Mouse (Mus musculus): Measurements from ENCODE around the gene Gm45618. TPM values are rescaled to one million over a fixed set of nuclear protein-coding genes. Genes with fewer than 3 reads are reported as not detected.

The Gm45618 gene
- total and polyA plus RNA-seq, 3 experiments: not detected

DNA sequence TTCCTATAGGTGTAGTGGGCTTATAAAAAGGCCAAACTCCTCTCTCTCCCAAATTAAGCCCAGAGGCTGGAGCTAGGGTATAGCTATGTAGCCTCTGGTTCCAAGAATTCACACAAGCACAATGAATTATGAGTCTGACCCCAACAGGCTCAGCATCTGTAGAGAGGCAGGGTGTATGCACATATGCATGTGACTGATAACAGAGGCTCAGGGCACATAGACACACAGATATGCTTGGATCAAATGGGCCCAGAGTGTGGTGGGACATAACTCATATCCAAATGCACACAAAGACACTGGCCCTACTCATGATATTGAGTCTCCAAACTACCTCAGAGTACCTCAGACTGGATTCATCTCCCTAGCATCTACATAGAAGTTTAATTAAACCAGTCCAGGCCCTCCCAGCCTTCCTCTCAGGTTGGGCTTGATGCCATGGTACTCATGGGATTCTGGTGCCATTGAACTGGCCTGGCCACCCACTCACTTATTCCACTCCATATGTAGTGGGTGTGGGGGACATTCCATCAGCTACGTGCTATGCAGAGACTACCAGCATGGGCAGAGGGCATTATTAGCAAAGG, 33.4 kb downstream of the Gm45618 start (continued):
- TF ChIP-seq POLR2A (IDR thresholded peaks at IDR 0.05; ENCODE audit: control insufficient read depth in 1 of 2, insufficient read depth in 1 of 2, low read depth in 1 of 2, low read length in 2 of 2, poor library complexity in 1 of 2): no peak
- no peak for TF ChIP-seq ZC3H11A (IDR thresholded peaks at IDR 0.05; ENCODE audit: low read depth, low read length)
- TF ChIP-seq ZKSCAN1 (IDR thresholded peaks at IDR 0.05; ENCODE audit: low read depth, low read length): no peak
- 0 out of 2 replicates have a peak, but pooled peaks have one; percentile 38 for TF ChIP-seq MAFK (IDR thresholded peaks at IDR 0.05; ENCODE audit: borderline replicate concordance, low read depth, low read length)
- TF ChIP-seq MYC (IDR thresholded peaks at IDR 0.05; ENCODE audit: low read depth, low read length): 0 out of 2 replicates have a peak, but pooled peaks have one; percentile 20
- no peak for TF ChIP-seq USF1 (IDR thresholded peaks at IDR 0.05; ENCODE audit: low read depth, low read length)
- TF ChIP-seq NRF1 (IDR thresholded peaks at IDR 0.05; ENCODE audit: insufficient read depth, low read depth, low read length, poor library complexity, severe bottlenecking): no peak

DNA sequence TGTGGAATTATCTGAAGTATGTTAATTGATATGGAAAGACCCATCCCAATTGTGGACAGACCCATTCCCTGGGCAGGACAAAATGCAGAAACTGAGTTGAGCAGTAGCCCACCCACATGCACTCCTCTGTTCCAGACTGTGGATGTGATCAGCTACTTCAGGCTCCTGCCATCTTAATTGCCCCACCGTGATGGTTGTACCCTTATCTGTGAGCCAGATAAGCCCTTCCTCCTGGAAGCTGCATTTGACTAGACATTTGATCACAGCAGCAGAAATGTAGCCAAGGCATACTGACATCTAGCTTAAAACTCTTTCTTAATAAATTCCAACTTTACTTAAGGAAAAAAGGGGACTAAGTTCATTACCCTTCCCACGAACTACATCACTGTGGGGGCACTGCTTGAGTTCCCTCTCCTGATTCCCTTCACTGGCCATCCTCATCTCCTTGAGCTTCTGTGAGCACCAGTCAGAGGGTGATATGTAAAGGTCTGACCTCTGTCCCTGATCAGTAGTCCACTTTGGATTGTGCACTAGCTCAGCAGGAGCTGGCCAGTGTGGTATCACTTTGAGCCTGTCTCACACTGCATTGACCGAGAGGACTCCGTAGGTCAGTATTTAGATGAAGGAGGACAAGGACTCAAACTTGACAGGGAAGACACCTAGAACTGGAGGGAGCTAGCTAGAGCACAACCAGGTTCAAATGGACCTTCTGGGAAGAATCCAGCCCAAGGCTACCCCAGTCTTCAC, 34.2 kb downstream of the Gm45618 start:
- H3K4me1 ChIP-seq (ENCODE audit: control insufficient read depth in 1 of 2, insufficient read depth in 2 of 2, low read length in 2 of 2): peaks cover 27 to 41% of the 10 kb centered on the region in 2 experiments
- peaks cover 0 to 23% of the 10 kb centered on the region in 2 experiments; a peak in 2 of 4 replicates for H3K36me3 ChIP-seq (ENCODE audit: control insufficient read depth in 1 of 2, insufficient read depth in 2 of 2, low read length in 2 of 2)
- TF ChIP-seq EP300 (IDR thresholded peaks at IDR 0.05; ENCODE audit: low read depth in 1 of 2, low read length in 2 of 2): peak; percentile 29 to 69; a peak in 3 of 4 replicates
- TF ChIP-seq RCOR1 (IDR thresholded peaks at IDR 0.05; ENCODE audit: low read depth, low read length): peak; percentile 17; the same call in 1 of the 2 replicates
- peak; percentile 49; the same call in 1 of the 2 replicates for TF ChIP-seq TCF12 (IDR thresholded peaks at IDR 0.05; ENCODE audit: low read depth, low read length)
- no peak for TF ChIP-seq MAFK (IDR thresholded peaks at IDR 0.05; ENCODE audit: borderline replicate concordance, low read depth, low read length)
- peak; percentile 85 for TF ChIP-seq GATA1 (IDR thresholded peaks at IDR 0.05; ENCODE audit: low read depth, low read length)
- TF ChIP-seq ZC3H11A (IDR thresholded peaks at IDR 0.05; ENCODE audit: low read depth, low read length): no peak
- peak; percentile 55; the same call in 1 of the 2 replicates for TF ChIP-seq ETS1 (IDR thresholded peaks at IDR 0.05; ENCODE audit: low read depth, low read length)
- H3K27me3 ChIP-seq (ENCODE audit: control insufficient read depth in 1 of 2, insufficient read depth in 2 of 2, low read length in 2 of 2): no peaks in the 10 kb centered on the region
- H3K9me3 ChIP-seq (replicated peaks; ENCODE audit: insufficient read depth, low read length): no peaks in the 10 kb centered on the region
- no peak overlapping the region for H3K4me3 ChIP-seq (ENCODE audit: control insufficient read depth in 1 of 2, insufficient read depth in 1 of 2, low read depth in 2 of 2, low read length in 2 of 2)
- peak overlapping the region; percentile 73 for H3K27ac ChIP-seq (ENCODE audit: control insufficient read depth, low read depth, low read length)
- peak overlapping the region; percentile 6; the same call in 1 of the 2 replicates for H3K9ac ChIP-seq (ENCODE audit: control insufficient read depth, low read depth, low read length, poor library complexity, severe bottlenecking)
- H3K79me2 ChIP-seq (ENCODE audit: control insufficient read depth, insufficient read depth, low read length, poor library complexity): no peaks in the 10 kb centered on the region
- peak; percentile 26 for DNase-seq (ENCODE audit: low read depth, low spot score)

DNA sequence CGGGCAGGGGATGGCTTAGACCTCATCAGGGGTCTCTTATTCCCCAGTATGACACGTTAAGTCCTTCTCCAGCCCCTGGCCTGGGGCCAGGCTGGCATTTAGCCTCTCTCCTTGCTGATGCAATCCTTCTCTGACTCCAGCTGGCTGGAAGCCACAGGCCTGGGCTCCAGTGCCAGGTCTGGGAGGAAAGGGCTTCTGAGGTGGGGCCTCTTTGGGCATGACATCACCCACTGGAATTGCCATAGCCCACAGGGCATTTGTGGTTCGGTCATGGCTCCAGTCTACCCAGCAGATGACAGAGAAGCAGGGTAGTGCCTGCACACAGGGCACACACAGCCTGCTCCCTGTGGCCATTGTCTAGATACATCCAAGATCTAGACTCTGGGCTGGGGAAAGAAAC, 35.7 kb downstream of the Gm45618 start:
- DNase-seq (ENCODE audit: low read depth, low spot score): no peak
- peaks cover 27 to 41% of the 10 kb centered on the region in 2 experiments for H3K4me1 ChIP-seq (ENCODE audit: control insufficient read depth in 1 of 2, insufficient read depth in 2 of 2, low read length in 2 of 2)

More for the DNA sequence above, 35.7 kb downstream of the Gm45618 start:
- Histone ChIP-seq H3K27me3 (ENCODE audit: control insufficient read depth in 1 of 2, insufficient read depth in 2 of 2, low read length in 2 of 2) (no peaks in the 10 kb centered on the region), H3K4me3 (ENCODE audit: control insufficient read depth in 1 of 2, insufficient read depth in 1 of 2, low read depth in 2 of 2, low read length in 2 of 2) (no peak overlapping the region), H3K27ac (ENCODE audit: control insufficient read depth, low read depth, low read length) (no peak overlapping the region), H3K9me3 (replicated peaks; ENCODE audit: insufficient read depth, low read length) (no peaks in the 10 kb centered on the region), H3K9ac (ENCODE audit: control insufficient read depth, low read depth, low read length, poor library complexity, severe bottlenecking) (no peak overlapping the region), H3K79me2 (ENCODE audit: control insufficient read depth, insufficient read depth, low read length, poor library complexity) (no peaks in the 10 kb centered on the region), H3K36me3 (ENCODE audit: control insufficient read depth in 1 of 2, insufficient read depth in 2 of 2, low read length in 2 of 2) (peaks cover 0 to 23% of the 10 kb centered on the region in 2 experiments; a peak in 2 of 4 replicates)
- TF ChIP-seq E2F4 (IDR thresholded peaks at IDR 0.05; ENCODE audit: borderline replicate concordance, low read depth, low read length) (no peak), USF1 (IDR thresholded peaks at IDR 0.05; ENCODE audit: low read depth, low read length) (no peak), SIN3A (IDR thresholded peaks at IDR 0.05; ENCODE audit: low read length) (no peak), USF2 (IDR thresholded peaks at IDR 0.05; ENCODE audit: borderline replicate concordance in 1 of 2, insufficient read depth in 1 of 2, low read depth in 1 of 2, low read length in 2 of 2) (no peak), ETS1 (IDR thresholded peaks at IDR 0.05; ENCODE audit: low read depth, low read length) (peak; percentile 51; the same call in 1 of the 2 replicates), MAZ (IDR thresholded peaks at IDR 0.05; ENCODE audit: low read depth, low read length) (no peak)

Data from MEL (cell line).